Mouse (Mus musculus): ENCODE data around the gene 2310039H08Rik. TPM values are rescaled to one million over a fixed set of nuclear protein-coding genes. Genes with fewer than 3 reads are reported as not detected.
A peak's percentile ranks its signal among the peaks of the same experiment; 100 is the strongest.
"Not testable (repeated sequence)": the region's sequence is repeated elsewhere in the genome, so short reads cannot be mapped to it uniquely, and the experiment has no call there.

Gene 2310039H08Rik
- polyA plus RNA-seq, 1 experiment from 2014 or later = 51.4 TPM

DNA sequence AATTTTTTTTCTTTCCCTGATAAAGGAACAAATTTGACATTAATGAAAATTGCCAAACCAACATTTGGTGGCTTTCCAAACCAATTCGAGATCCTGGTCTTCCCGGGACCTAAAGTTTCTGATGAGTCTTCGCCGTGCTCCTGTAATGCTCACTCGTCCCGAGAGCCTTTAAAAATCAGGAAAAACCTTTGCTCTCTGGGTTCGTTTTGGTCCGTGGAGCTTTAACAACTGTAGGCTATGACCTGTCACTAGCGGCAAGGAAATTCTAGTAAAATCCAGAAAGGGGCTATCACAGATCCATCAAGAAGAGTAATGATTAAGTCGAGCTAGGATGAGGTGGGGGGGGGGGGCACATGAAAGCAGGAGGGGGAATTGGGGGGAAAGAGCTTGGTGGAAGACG, 9.4 kb downstream of the 2310039H08Rik start:
- DNase-seq = no peak
- 2% methylated on average over 11 of the region's 11 CpGs for WGBS (ENCODE audit: insufficient replicate concordance)
- peak overlapping the region; percentile 80 for H3K4me3 ChIP-seq (replicated peaks)
- H3K4me2 ChIP-seq = peak overlapping the region; percentile 85
- H3K36me3 ChIP-seq = peaks cover 43% of the 10 kb centered on the region
- H3K27ac ChIP-seq = peak overlapping the region; percentile 82
- ATAC-seq (ENCODE audit: low read depth) = no peak
- H3K27me3 ChIP-seq = no peaks in the 10 kb centered on the region
- H3K9ac ChIP-seq = peak overlapping the region; percentile 82
- H3K9me3 ChIP-seq (replicated peaks) = no peaks in the 10 kb centered on the region
- H3K4me1 ChIP-seq (replicated peaks) = peaks cover 23% of the 10 kb centered on the region

DNA sequence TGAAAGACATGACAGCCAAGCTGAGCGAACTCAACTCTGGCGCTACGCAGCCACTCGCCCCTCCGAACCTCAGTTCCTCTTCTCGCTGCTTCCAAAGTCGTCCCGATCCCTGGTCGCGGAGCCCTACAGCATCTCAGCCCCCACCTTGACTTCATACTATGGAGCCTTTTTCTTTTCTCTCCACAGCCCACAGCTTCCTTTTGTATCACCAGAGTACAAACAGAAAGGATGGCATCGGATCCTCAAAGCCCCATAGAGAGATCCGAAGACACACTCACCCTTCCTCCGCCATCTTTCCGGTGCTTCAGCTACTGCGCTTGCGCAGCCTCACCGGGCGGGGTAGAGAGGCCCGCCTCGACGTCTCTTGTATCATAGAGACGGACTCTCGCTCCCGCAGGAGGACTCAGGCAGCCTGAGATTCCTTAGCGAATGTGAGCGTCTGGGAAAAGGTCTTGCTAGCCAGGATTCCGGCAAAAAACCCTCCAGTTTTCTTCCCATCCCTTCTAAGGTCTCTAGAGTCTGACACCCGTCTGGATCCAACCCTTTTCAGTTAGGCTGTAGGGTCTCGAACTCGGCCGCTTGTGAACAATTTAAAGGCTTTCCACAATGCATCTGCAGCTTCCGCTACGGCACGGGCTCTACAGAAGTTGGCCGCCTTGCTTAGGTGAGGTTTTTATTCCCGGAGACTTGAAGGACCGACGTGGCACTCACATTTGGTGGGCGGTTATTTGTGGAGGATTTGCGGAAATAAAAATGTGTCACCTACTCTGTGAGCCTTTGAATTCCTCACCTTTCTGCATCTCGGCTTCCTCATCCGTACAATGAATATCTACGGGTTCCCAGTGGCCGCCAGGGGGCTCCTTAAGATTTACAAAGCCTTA, 10.1 kb downstream of the 2310039H08Rik start, which contains the start of gene Rpl7l1:
Gene Rpl7l1 (minus strand): TSS at position 332 of the 881 bp plus-strand sequence.
- DNase-seq (peak; percentile 89), ATAC-seq (ENCODE audit: low read depth) (peak; percentile 92)
- peaks cover 30% of the 10 kb centered on the region for H3K4me1 ChIP-seq (replicated peaks)
- peak within 1 kb of the TSS; percentile 85 for H3K4me2 ChIP-seq
- no peaks in the 10 kb centered on the region for H3K9me3 ChIP-seq (replicated peaks)
- H3K27ac ChIP-seq = peak within 1 kb of the TSS; percentile 82
- H3K27me3 ChIP-seq = no peaks in the 10 kb centered on the region
- under 1% methylated on average over 44 of the region's 44 CpGs for WGBS (ENCODE audit: insufficient replicate concordance)
- peaks cover 36% of the 10 kb centered on the region for H3K36me3 ChIP-seq
- H3K4me3 ChIP-seq (replicated peaks) = peak within 1 kb of the TSS; percentile 80
- peak within 1 kb of the TSS; percentile 82 for H3K9ac ChIP-seq

DNA sequence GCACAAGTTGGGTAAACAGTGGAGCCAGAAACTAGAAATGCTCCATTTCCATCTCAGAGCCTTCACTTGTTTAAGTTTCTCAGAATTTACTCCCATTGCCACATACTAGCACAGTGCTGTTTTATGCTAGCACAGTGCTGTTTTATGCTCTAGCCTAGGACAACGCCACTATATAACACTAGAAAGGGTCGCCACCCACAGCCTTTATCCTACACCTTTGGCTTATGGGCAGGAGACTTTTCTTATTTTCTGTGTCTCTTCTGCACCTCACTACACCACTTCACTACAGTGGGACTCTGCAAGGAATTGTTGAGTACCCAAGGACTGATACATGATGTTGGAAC, 10.8 kb downstream of the 2310039H08Rik start:
- Histone ChIP-seq H3K9ac (peak overlapping the region; percentile 77; the same call in 1 of the 2 replicates), H3K4me2 (peak overlapping the region; percentile 85), H3K27me3 (no peaks in the 10 kb centered on the region), H3K4me3 (replicated peaks) (peak overlapping the region; percentile 80), H3K9me3 (replicated peaks) (no peaks in the 10 kb centered on the region), H3K4me1 (replicated peaks) (peaks cover 30% of the 10 kb centered on the region), H3K27ac (peak overlapping the region; percentile 82), H3K36me3 (peaks cover 30% of the 10 kb centered on the region)
- no peak; the same call in 1 of the 2 replicates for ATAC-seq (ENCODE audit: low read depth)
- WGBS (ENCODE audit: insufficient replicate concordance) = 61% methylated on average over 2 of the region's 2 CpGs
- no peak for DNase-seq

DNA sequence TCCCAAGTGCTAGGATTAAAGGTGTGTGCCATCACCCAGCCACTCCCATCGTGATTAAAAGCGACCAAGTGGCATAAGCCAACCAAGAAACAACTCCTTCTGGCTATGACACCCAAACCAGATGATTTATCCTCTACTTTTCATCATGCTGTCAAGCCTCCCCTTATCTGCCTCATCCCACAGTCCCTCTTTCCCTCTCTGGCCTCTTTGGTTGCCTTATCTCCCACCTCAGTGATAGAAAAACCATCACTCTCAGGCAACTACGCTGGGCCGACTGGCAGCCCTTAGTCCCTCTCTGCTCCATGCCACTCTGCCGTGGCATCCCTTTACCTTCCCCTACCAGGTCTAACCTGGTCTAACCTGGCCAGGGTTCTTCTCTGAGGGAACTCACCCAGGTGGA, 14.5 kb downstream of the 2310039H08Rik start:
- peak; percentile 57 for DNase-seq
- Histone ChIP-seq H3K9me3 (replicated peaks) (no peaks in the 10 kb centered on the region), H3K27me3 (peaks cover 7% of the 10 kb centered on the region; the same call in 1 of the 2 replicates), H3K9ac (no peak overlapping the region), H3K27ac (peak overlapping the region; percentile 53; the same call in 1 of the 2 replicates), H3K4me2 (peak overlapping the region; percentile 17; the same call in 1 of the 2 replicates), H3K4me3 (replicated peaks) (no peak overlapping the region), H3K36me3 (no peaks in the 10 kb centered on the region), H3K4me1 (replicated peaks) (peaks cover 21% of the 10 kb centered on the region)
- 32% methylated on average over 5 of the region's 5 CpGs for WGBS (ENCODE audit: insufficient replicate concordance)
- ATAC-seq (ENCODE audit: low read depth) = peak; percentile 62

DNA sequence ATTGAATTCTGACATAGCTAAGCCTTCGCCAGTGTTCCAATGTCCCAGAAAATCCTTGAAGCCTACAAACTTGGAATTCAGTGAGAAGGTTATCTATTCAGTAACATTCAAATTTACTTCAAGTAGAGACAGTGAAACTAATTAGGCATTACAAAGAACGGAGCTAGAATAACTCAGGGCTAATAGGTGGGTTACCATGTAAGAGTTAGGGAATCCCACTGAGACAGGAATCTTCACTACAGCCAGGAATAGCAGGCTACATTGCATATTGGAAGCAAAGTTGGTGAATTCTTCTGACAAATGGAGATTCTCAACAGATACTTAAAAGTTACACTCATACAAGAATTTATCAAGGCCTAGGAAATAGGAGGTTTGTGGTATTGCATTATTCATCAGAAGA, 15.5 kb downstream of the 2310039H08Rik start:
- not testable (repeated sequence) for ATAC-seq (ENCODE audit: low read depth); H3K9me3 ChIP-seq (replicated peaks); H3K4me2 ChIP-seq; H3K36me3 ChIP-seq; H3K27ac ChIP-seq; H3K27me3 ChIP-seq; DNase-seq; H3K9ac ChIP-seq; H3K4me3 ChIP-seq (replicated peaks)
- WGBS (ENCODE audit: insufficient replicate concordance) = 52% methylated on average over 2 of the region's 2 CpGs
- H3K4me1 ChIP-seq (replicated peaks) = peaks cover 21% of the 10 kb centered on the region

DNA sequence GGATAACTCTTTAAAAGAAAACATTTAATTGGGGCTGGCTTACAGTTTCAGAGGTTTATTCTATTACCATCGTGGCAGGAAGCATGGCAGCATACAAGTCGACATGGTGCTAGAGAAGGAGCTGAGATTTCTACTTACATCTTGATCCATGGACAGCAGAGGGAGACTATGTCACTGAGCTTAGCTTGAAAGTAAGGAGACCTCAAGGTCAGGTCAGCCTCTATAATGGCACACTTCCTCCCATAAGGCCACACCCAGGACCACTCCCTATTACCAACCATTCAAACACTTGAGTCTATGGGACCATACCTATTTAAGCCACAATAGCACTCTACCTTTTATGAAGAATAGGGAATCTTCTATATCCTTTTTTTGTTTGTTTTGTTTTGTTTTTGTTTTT, 20.5 kb downstream of the 2310039H08Rik start:
- no peak for ATAC-seq (ENCODE audit: low read depth)
- peaks cover 13% of the 10 kb centered on the region for H3K4me1 ChIP-seq (replicated peaks)
- H3K36me3 ChIP-seq = no peaks in the 10 kb centered on the region
- 74% methylated on average over 2 of the region's 2 CpGs for WGBS (ENCODE audit: insufficient replicate concordance)
- H3K27ac ChIP-seq = no peak overlapping the region
- no peak overlapping the region for H3K4me2 ChIP-seq
- DNase-seq = no peak
- no peak overlapping the region for H3K9ac ChIP-seq
- H3K27me3 ChIP-seq = peaks cover 7% of the 10 kb centered on the region; the same call in 1 of the 2 replicates
- H3K9me3 ChIP-seq (replicated peaks) = no peaks in the 10 kb centered on the region
- H3K4me3 ChIP-seq (replicated peaks) = no peak overlapping the region

DNA sequence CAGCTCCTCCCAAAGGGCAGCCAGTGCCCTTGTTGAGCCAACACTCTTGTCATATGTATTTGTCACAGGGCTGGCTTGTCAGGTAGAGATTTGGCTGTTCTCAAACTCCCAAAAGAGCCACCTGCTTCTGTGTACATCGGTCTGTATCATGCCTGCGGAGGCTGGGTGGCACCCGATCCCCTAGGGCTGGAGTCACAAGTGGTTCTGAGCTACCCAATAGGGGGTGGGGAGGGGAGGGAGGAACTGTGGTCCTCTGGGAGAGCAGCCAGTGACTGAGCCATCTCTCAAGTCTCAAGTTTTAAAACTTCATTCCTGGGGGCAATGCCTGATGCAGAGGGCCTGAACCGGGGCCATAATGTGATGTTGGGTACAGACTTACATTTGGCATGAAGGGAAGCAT, 24.3 kb downstream of the 2310039H08Rik start:
- no peak overlapping the region for H3K4me3 ChIP-seq (replicated peaks)
- WGBS (ENCODE audit: insufficient replicate concordance) = 82% methylated on average over 4 of the region's 4 CpGs
- no peaks in the 10 kb centered on the region for H3K27me3 ChIP-seq
- peaks cover 28% of the 10 kb centered on the region for H3K36me3 ChIP-seq
- peaks cover 24% of the 10 kb centered on the region for H3K4me1 ChIP-seq (replicated peaks)
- no peak overlapping the region for H3K4me2 ChIP-seq
- no peak overlapping the region for H3K27ac ChIP-seq
- ATAC-seq (ENCODE audit: low read depth) (no peak), DNase-seq (no peak)
- H3K9me3 ChIP-seq (replicated peaks) = no peaks in the 10 kb centered on the region
- H3K9ac ChIP-seq = no peak overlapping the region

DNA sequence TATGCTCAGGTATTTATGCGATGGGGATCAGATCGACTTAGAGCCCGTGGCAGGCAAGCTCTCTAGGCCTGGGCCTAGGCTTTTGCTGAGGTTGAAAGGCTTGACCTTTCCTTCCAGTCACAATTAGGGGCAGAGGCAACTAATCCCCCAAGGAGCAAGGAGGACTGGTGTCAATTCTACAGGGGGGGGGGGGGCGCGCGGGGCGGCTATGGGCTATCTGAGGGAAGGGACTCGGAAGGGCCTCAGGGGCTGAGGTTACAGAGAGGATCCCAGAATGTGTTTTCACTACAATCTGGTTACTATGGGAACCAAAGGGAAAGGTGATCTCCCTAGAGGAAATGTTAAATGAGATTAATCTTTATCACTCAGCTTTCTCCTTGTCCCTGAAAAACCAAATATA, 25.0 kb downstream of the 2310039H08Rik start:
- Histone ChIP-seq H3K4me1 (replicated peaks) (peaks cover 30% of the 10 kb centered on the region), H3K4me3 (replicated peaks) (no peak overlapping the region), H3K9me3 (replicated peaks) (no peaks in the 10 kb centered on the region), H3K27me3 (no peaks in the 10 kb centered on the region), H3K36me3 (peaks cover 34% of the 10 kb centered on the region), H3K4me2 (no peak overlapping the region), H3K9ac (no peak overlapping the region), H3K27ac (no peak overlapping the region)
- no peak for DNase-seq
- WGBS (ENCODE audit: insufficient replicate concordance) = 81% methylated on average over 8 of the region's 8 CpGs
- ATAC-seq (ENCODE audit: low read depth) = no peak

DNA sequence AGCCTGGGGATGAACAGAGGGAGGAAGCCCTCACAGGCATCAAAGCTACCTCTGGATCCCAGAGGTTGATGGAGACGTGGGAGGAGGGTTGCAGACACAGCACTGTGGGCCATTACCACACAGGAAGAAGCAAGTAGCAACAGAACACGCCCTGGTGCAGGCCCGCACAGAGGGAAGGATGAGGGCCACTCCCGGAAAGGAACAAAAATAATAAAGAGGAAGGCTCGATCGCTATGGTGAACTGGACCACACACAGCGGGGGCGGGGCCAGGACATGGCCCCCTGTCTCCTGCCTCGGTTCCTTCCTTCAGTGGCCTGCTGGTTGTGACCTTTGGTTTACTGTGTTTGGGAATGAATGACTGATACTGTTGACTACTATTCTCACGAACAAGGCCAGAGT, 27.2 kb downstream of the 2310039H08Rik start:
- Histone ChIP-seq H3K9me3 (replicated peaks) (no peaks in the 10 kb centered on the region), H3K27me3 (no peaks in the 10 kb centered on the region), H3K9ac (no peak overlapping the region), H3K4me2 (no peak overlapping the region), H3K4me3 (replicated peaks) (no peak overlapping the region), H3K4me1 (replicated peaks) (peaks cover 17% of the 10 kb centered on the region), H3K36me3 (peaks cover 49% of the 10 kb centered on the region), H3K27ac (no peak overlapping the region)
- WGBS (ENCODE audit: insufficient replicate concordance) = 65% methylated on average over 10 of the region's 10 CpGs
- DNase-seq = no peak
- ATAC-seq (ENCODE audit: low read depth) = no peak

DNA sequence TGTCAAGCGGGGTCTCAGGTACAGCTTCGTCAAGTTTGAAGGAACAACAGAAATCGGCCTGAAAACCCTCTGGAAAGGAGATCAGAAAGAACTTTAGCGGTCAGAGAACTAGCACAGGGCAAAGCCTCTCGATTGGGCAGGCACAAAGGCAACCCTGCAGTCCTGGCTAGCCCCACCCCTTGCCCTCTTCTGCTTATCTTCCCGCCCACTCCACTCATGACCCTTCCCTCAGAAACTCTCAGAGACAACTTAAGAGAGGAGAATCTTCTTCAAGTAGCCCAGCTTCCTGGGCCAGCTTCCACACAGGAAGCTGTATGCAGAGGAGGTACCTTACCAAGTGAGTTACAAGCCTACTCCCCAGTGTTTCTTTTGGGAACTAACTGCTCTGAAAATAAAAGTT, 29.3 kb downstream of the 2310039H08Rik start:
- ATAC-seq (ENCODE audit: low read depth) (no peak), DNase-seq (no peak)
- Histone ChIP-seq H3K27ac (no peak overlapping the region), H3K4me2 (no peak overlapping the region), H3K9me3 (replicated peaks) (no peaks in the 10 kb centered on the region), H3K27me3 (no peaks in the 10 kb centered on the region), H3K9ac (no peak overlapping the region), H3K36me3 (peaks cover 70% of the 10 kb centered on the region), H3K4me3 (replicated peaks) (no peak overlapping the region), H3K4me1 (replicated peaks) (peaks cover 17% of the 10 kb centered on the region)
- WGBS (ENCODE audit: insufficient replicate concordance) = 71% methylated on average over 6 of the region's 6 CpGs

DNA sequence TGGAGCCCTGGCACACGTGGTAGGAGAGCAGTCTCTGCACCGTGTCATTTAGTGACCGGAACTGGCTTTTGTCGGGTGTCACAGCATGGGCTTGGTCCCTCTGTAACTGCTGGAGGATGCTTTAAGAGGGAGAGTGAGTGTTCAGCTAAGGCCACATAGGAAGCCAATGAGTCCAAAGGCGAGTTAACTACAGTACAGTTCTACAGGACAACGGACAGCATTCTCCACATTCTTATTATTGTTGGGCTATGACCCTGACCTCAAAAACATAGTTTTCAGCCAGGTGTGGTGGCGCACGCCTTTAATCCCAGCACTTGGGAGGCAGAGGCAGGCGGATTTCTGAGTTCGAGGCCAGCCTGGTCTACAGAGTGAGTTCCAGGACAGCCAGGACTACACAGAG, 35.9 kb downstream of the 2310039H08Rik start:
- H3K36me3 ChIP-seq = peaks cover 87% of the 10 kb centered on the region
- ATAC-seq (ENCODE audit: low read depth) (no peak), DNase-seq (no peak)
- H3K4me3 ChIP-seq (replicated peaks) = no peak overlapping the region
- 91% methylated on average over 10 of the region's 10 CpGs for WGBS (ENCODE audit: insufficient replicate concordance)
- H3K4me1 ChIP-seq (replicated peaks) = no peaks in the 10 kb centered on the region
- H3K9me3 ChIP-seq (replicated peaks) = no peaks in the 10 kb centered on the region
- H3K9ac ChIP-seq = no peak overlapping the region
- H3K4me2 ChIP-seq = no peak overlapping the region
- no peaks in the 10 kb centered on the region for H3K27me3 ChIP-seq
- H3K27ac ChIP-seq = no peak overlapping the region

Data from liver, embryonic 13.5 days (tissue).